Mouse (Mus musculus): ENCODE results near the gene Myo1d.

GRCm38 (mm10) chr11:80771596-80772250, 8.1 kb downstream of the Myo1d start:
- TF ChIP-seq EP300 (IDR thresholded peaks at IDR 0.05) (no peak), CTCF (IDR thresholded peaks at IDR 0.05) (no peak)
